Mouse (Mus musculus): ENCODE measurements at regions not wholly inside any gene's neighbourhood (a gene's known extent, or its start where the extent isn't known, plus 50 kb on each side); places are given as distances from the start of the nearest gene placed in this dataset.

GRCm38 (mm10) chr12:9857990-9858389 is 288.1 kb downstream of the Osr1 start:
- Histone ChIP-seq H3K9ac (ENCODE audit: low read length) (no peak overlapping the region), H3K36me3 (ENCODE audit: control insufficient read depth, insufficient read depth, low read length) (no peaks in the 10 kb centered on the region), H3K4me1 (replicated peaks; ENCODE audit: control insufficient read depth, insufficient read depth, low read length) (no peaks in the 10 kb centered on the region), H3K4me3 (ENCODE audit: low read depth, low read length) (no peak overlapping the region), H3K9me3 (ENCODE audit: control insufficient read depth, low read length) (no peaks in the 10 kb centered on the region), H3K4me2 (ENCODE audit: low read length) (no peak overlapping the region), H3K27ac (ENCODE audit: low read depth) (no peak overlapping the region), H3K27me3 (replicated peaks; ENCODE audit: control insufficient read depth, insufficient read depth, low read length) (no peaks in the 10 kb centered on the region)
- no peak for ATAC-seq (replicated peaks; ENCODE audit: low FRiP score, low TSS enrichment, low read depth)
- DNase-seq (ENCODE audit: low spot score), result no peak
- WGBS, result 77% methylated on average over 2 of the region's 2 CpGs

- Histone ChIP-seq H3K4me2 (ENCODE audit: low read length) (no peak overlapping the region), H3K4me3 (ENCODE audit: low read depth, low read length) (no peak overlapping the region), H3K36me3 (ENCODE audit: control insufficient read depth, insufficient read depth, low read length) (no peaks in the 10 kb centered on the region), H3K27ac (ENCODE audit: low read depth) (no peak overlapping the region), H3K9me3 (ENCODE audit: control insufficient read depth, low read length) (no peaks in the 10 kb centered on the region), H3K9ac (ENCODE audit: low read length) (no peak overlapping the region), H3K4me1 (replicated peaks; ENCODE audit: control insufficient read depth, insufficient read depth, low read length) (no peaks in the 10 kb centered on the region), H3K27me3 (replicated peaks; ENCODE audit: control insufficient read depth, insufficient read depth, low read length) (no peaks in the 10 kb centered on the region)
- WGBS, result 93% methylated on average over 1 of the region's 1 CpGs
- DNase-seq (ENCODE audit: low spot score), result no peak
- ATAC-seq (replicated peaks; ENCODE audit: low FRiP score, low TSS enrichment, low read depth), result no peak
Measured at GRCm38 (mm10) chr12:9862301-9862700, 292.4 kb downstream of the Osr1 start.

GRCm38 (mm10) chr12:9872236-9872635 is 302.3 kb downstream of the Osr1 start:
- H3K27ac ChIP-seq (ENCODE audit: low read depth), result no peak overlapping the region
- 94% methylated on average over 4 of the region's 4 CpGs for WGBS
- H3K9me3 ChIP-seq (ENCODE audit: control insufficient read depth, low read length), result no peaks in the 10 kb centered on the region
- H3K4me2 ChIP-seq (ENCODE audit: low read length), result no peak overlapping the region
- ATAC-seq (replicated peaks; ENCODE audit: low FRiP score, low TSS enrichment, low read depth) (no peak), DNase-seq (ENCODE audit: low spot score) (no peak)
- no peak overlapping the region for H3K4me3 ChIP-seq (ENCODE audit: low read depth, low read length)
- no peaks in the 10 kb centered on the region for H3K4me1 ChIP-seq (replicated peaks; ENCODE audit: control insufficient read depth, insufficient read depth, low read length)
- H3K9ac ChIP-seq (ENCODE audit: low read length), result no peak overlapping the region
- H3K36me3 ChIP-seq (ENCODE audit: control insufficient read depth, insufficient read depth, low read length), result no peaks in the 10 kb centered on the region
- no peaks in the 10 kb centered on the region for H3K27me3 ChIP-seq (replicated peaks; ENCODE audit: control insufficient read depth, insufficient read depth, low read length)

- WGBS, result 89% methylated on average over 1 of the region's 1 CpGs
- no peak for ATAC-seq (replicated peaks; ENCODE audit: low FRiP score, low TSS enrichment, low read depth)
- H3K36me3 ChIP-seq (ENCODE audit: control insufficient read depth, insufficient read depth, low read length), result no peaks in the 10 kb centered on the region
- H3K27ac ChIP-seq (ENCODE audit: low read depth), result no peak overlapping the region
- no peaks in the 10 kb centered on the region for H3K27me3 ChIP-seq (replicated peaks; ENCODE audit: control insufficient read depth, insufficient read depth, low read length)
- no peak for DNase-seq (ENCODE audit: low spot score)
- H3K4me3 ChIP-seq (ENCODE audit: low read depth, low read length), result no peak overlapping the region
- no peak overlapping the region for H3K9ac ChIP-seq (ENCODE audit: low read length)
- H3K9me3 ChIP-seq (ENCODE audit: control insufficient read depth, low read length), result no peaks in the 10 kb centered on the region
- H3K4me2 ChIP-seq (ENCODE audit: low read length), result no peak overlapping the region
- no peaks in the 10 kb centered on the region for H3K4me1 ChIP-seq (replicated peaks; ENCODE audit: control insufficient read depth, insufficient read depth, low read length)
Measured at GRCm38 (mm10) chr12:9873214-9873613, 303.3 kb downstream of the Osr1 start.

GRCm38 (mm10) chr12:9874823-9875222 is 304.9 kb downstream of the Osr1 start:
- Histone ChIP-seq H3K4me1 (replicated peaks; ENCODE audit: control insufficient read depth, insufficient read depth, low read length) (no peaks in the 10 kb centered on the region), H3K27me3 (replicated peaks; ENCODE audit: control insufficient read depth, insufficient read depth, low read length) (no peaks in the 10 kb centered on the region), H3K36me3 (ENCODE audit: control insufficient read depth, insufficient read depth, low read length) (no peaks in the 10 kb centered on the region), H3K9me3 (ENCODE audit: control insufficient read depth, low read length) (no peaks in the 10 kb centered on the region), H3K9ac (ENCODE audit: low read length) (no peak overlapping the region), H3K27ac (ENCODE audit: low read depth) (no peak overlapping the region), H3K4me2 (ENCODE audit: low read length) (no peak overlapping the region), H3K4me3 (ENCODE audit: low read depth, low read length) (no peak overlapping the region)
- ATAC-seq (replicated peaks; ENCODE audit: low FRiP score, low TSS enrichment, low read depth) (no peak), DNase-seq (ENCODE audit: low spot score) (no peak)
- WGBS, result 98% methylated on average over 2 of the region's 2 CpGs

- H3K4me3 ChIP-seq (ENCODE audit: low read depth, low read length), result no peak overlapping the region
Measured at GRCm38 (mm10) chr12:9881953-9882623, 312.2 kb downstream of the Osr1 start.

GRCm38 (mm10) chr12:9883037-9883730 is 313.3 kb downstream of the Osr1 start:
- H3K4me1 ChIP-seq (replicated peaks; ENCODE audit: control insufficient read depth, insufficient read depth, low read length), result no peaks in the 10 kb centered on the region
- H3K27me3 ChIP-seq (replicated peaks; ENCODE audit: control insufficient read depth, insufficient read depth, low read length), result no peaks in the 10 kb centered on the region
- 54% methylated on average over 1 of the region's 1 CpGs for WGBS
- DNase-seq (ENCODE audit: low spot score) (no peak), ATAC-seq (replicated peaks; ENCODE audit: low FRiP score, low TSS enrichment, low read depth) (no peak)
- no peaks in the 10 kb centered on the region for H3K9me3 ChIP-seq (ENCODE audit: control insufficient read depth, low read length)
- no peaks in the 10 kb centered on the region for H3K36me3 ChIP-seq (ENCODE audit: control insufficient read depth, insufficient read depth, low read length)
- H3K9ac ChIP-seq (ENCODE audit: low read length), result no peak overlapping the region
- H3K4me2 ChIP-seq (ENCODE audit: low read length), result no peak overlapping the region
- no peak overlapping the region for H3K4me3 ChIP-seq (ENCODE audit: low read depth, low read length)
- H3K27ac ChIP-seq (ENCODE audit: low read depth), result no peak overlapping the region

More at GRCm38 (mm10) chr12:9881953-9882623, 312.2 kb downstream of the Osr1 start:
- Histone ChIP-seq H3K4me1 (replicated peaks; ENCODE audit: control insufficient read depth, insufficient read depth, low read length) (no peaks in the 10 kb centered on the region), H3K36me3 (ENCODE audit: control insufficient read depth, insufficient read depth, low read length) (no peaks in the 10 kb centered on the region), H3K9me3 (ENCODE audit: control insufficient read depth, low read length) (no peaks in the 10 kb centered on the region), H3K4me2 (ENCODE audit: low read length) (no peak overlapping the region), H3K27me3 (replicated peaks; ENCODE audit: control insufficient read depth, insufficient read depth, low read length) (no peaks in the 10 kb centered on the region), H3K27ac (ENCODE audit: low read depth) (no peak overlapping the region), H3K9ac (ENCODE audit: low read length) (no peak overlapping the region)
- 86% methylated on average over 2 of the region's 2 CpGs for WGBS
- ATAC-seq (replicated peaks; ENCODE audit: low FRiP score, low TSS enrichment, low read depth) (no peak), DNase-seq (ENCODE audit: low spot score) (no peak)

GRCm38 (mm10) chr12:9894521-9894920 is 324.6 kb downstream of the Osr1 start:
- Histone ChIP-seq H3K27ac (ENCODE audit: low read depth) (no peak overlapping the region), H3K4me1 (replicated peaks; ENCODE audit: control insufficient read depth, insufficient read depth, low read length) (no peaks in the 10 kb centered on the region), H3K9ac (ENCODE audit: low read length) (no peak overlapping the region), H3K4me2 (ENCODE audit: low read length) (no peak overlapping the region), H3K36me3 (ENCODE audit: control insufficient read depth, insufficient read depth, low read length) (no peaks in the 10 kb centered on the region), H3K27me3 (replicated peaks; ENCODE audit: control insufficient read depth, insufficient read depth, low read length) (no peaks in the 10 kb centered on the region), H3K4me3 (ENCODE audit: low read depth, low read length) (no peak overlapping the region), H3K9me3 (ENCODE audit: control insufficient read depth, low read length) (no peaks in the 10 kb centered on the region)
- 82% methylated on average over 2 of the region's 2 CpGs for WGBS
- DNase-seq (ENCODE audit: low spot score) (no peak), ATAC-seq (replicated peaks; ENCODE audit: low FRiP score, low TSS enrichment, low read depth) (no peak)

- Histone ChIP-seq H3K9ac (ENCODE audit: low read length) (no peak overlapping the region), H3K27ac (ENCODE audit: low read depth) (no peak overlapping the region), H3K4me1 (replicated peaks; ENCODE audit: control insufficient read depth, insufficient read depth, low read length) (0 out of 2 replicates have a peak, but pooled peaks cover 3% of the 10 kb centered on the region), H3K4me3 (ENCODE audit: low read depth, low read length) (no peak overlapping the region), H3K36me3 (ENCODE audit: control insufficient read depth, insufficient read depth, low read length) (no peaks in the 10 kb centered on the region), H3K4me2 (ENCODE audit: low read length) (no peak overlapping the region), H3K9me3 (ENCODE audit: control insufficient read depth, low read length) (no peaks in the 10 kb centered on the region), H3K27me3 (replicated peaks; ENCODE audit: control insufficient read depth, insufficient read depth, low read length) (no peaks in the 10 kb centered on the region)
- DNase-seq (ENCODE audit: low spot score) (no peak), ATAC-seq (replicated peaks; ENCODE audit: low FRiP score, low TSS enrichment, low read depth) (no peak)
- WGBS, result 64% methylated on average over 6 of the region's 6 CpGs
Measured at GRCm38 (mm10) chr12:9897980-9898379, 328.1 kb downstream of the Osr1 start.

Measured in intestine, embryonic 14.5 days (tissue).